Mouse (Mus musculus): ENCODE results near the gene Frmd5. TPM values are rescaled to one million over a fixed set of nuclear protein-coding genes. Genes with fewer than 3 reads are reported as not detected.
"Not testable (repeated sequence)": the region's sequence is repeated elsewhere in the genome, so short reads cannot be mapped to it uniquely, and the experiment has no call there.

Frmd5 gene
- polyA plus RNA-seq, 1 experiment from 2014 or later: 26.6 TPM

GRCm38 (mm10) chr2:121549630-121550029 is 257.3 kb downstream of the Frmd5 start:
- Histone ChIP-seq H3K4me3 (ENCODE audit: low read depth, low read length) (no peak overlapping the region), H3K4me1 (replicated peaks; ENCODE audit: control insufficient read depth, insufficient read depth, low read length) (no peaks in the 10 kb centered on the region), H3K9ac (ENCODE audit: low read length) (no peak overlapping the region), H3K27me3 (ENCODE audit: control insufficient read depth, insufficient read depth, low read length) (no peaks in the 10 kb centered on the region), H3K27ac (ENCODE audit: low read depth, low read length) (no peak overlapping the region), H3K36me3 (ENCODE audit: control insufficient read depth, insufficient read depth, low read length) (peaks cover 3% of the 10 kb centered on the region; the same call in 1 of the 2 replicates), H3K4me2 (ENCODE audit: low read depth, low read length, severe bottlenecking) (no peak overlapping the region), H3K9me3 (ENCODE audit: control insufficient read depth, low read length) (no peaks in the 10 kb centered on the region)
- ATAC-seq (replicated peaks; ENCODE audit: low FRiP score) (no peak), DNase-seq (ENCODE audit: low spot score) (no peak)
- WGBS: 94% methylated on average over 6 of the region's 6 CpGs

- ATAC-seq (replicated peaks; ENCODE audit: low FRiP score) (no peak), DNase-seq (ENCODE audit: low spot score) (no peak)
- H3K9me3 ChIP-seq (ENCODE audit: control insufficient read depth, low read length): no peaks in the 10 kb centered on the region
- WGBS: 93% methylated on average over 3 of the region's 3 CpGs
- no peaks in the 10 kb centered on the region for H3K4me1 ChIP-seq (replicated peaks; ENCODE audit: control insufficient read depth, insufficient read depth, low read length)
- no peak overlapping the region for H3K27ac ChIP-seq (ENCODE audit: low read depth, low read length)
- peaks cover 8% of the 10 kb centered on the region; the same call in 1 of the 2 replicates for H3K36me3 ChIP-seq (ENCODE audit: control insufficient read depth, insufficient read depth, low read length)
- no peaks in the 10 kb centered on the region for H3K27me3 ChIP-seq (ENCODE audit: control insufficient read depth, insufficient read depth, low read length)
- no peak overlapping the region for H3K4me2 ChIP-seq (ENCODE audit: low read depth, low read length, severe bottlenecking)
- H3K4me3 ChIP-seq (ENCODE audit: low read depth, low read length): no peak overlapping the region
- no peak overlapping the region for H3K9ac ChIP-seq (ENCODE audit: low read length)
Measured at GRCm38 (mm10) chr2:121544829-121545228, 262.1 kb downstream of the Frmd5 start.

DNA sequence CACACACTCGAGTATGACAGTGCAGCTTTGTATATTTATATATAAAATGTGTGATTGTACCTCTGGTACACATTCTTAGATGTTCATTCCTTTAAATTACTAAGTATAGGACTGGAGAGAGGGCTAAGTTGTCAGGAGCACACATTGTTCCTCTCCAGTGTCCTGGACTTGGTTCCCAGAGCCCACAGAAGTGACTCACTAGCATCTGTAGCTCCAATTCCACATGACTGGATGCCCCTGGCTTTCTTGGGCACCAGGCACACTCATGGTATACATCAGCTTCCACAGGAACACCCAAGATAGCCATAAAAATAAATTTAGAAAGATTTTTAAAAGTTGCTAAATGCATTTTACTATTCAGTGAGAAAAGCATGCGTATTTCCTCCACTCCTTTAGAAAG is 281.8 kb downstream of the Frmd5 start:
- no peaks in the 10 kb centered on the region for H3K9me3 ChIP-seq (ENCODE audit: control insufficient read depth, low read length)
- H3K36me3 ChIP-seq (ENCODE audit: control insufficient read depth, insufficient read depth, low read length): peaks cover 4% of the 10 kb centered on the region; the same call in 1 of the 2 replicates
- H3K4me1 ChIP-seq (replicated peaks; ENCODE audit: control insufficient read depth, insufficient read depth, low read length): no peaks in the 10 kb centered on the region
- H3K4me2 ChIP-seq (ENCODE audit: low read depth, low read length, severe bottlenecking): no peak overlapping the region
- H3K4me3 ChIP-seq (ENCODE audit: low read depth, low read length): no peak overlapping the region
- H3K9ac ChIP-seq (ENCODE audit: low read length): no peak overlapping the region
- H3K27ac ChIP-seq (ENCODE audit: low read depth, low read length): no peak overlapping the region
- DNase-seq (ENCODE audit: low spot score): no peak
- H3K27me3 ChIP-seq (ENCODE audit: control insufficient read depth, insufficient read depth, low read length): no peaks in the 10 kb centered on the region
- WGBS: 89% methylated on average over 2 of the region's 2 CpGs
- ATAC-seq (replicated peaks; ENCODE audit: low FRiP score): no peak

DNA sequence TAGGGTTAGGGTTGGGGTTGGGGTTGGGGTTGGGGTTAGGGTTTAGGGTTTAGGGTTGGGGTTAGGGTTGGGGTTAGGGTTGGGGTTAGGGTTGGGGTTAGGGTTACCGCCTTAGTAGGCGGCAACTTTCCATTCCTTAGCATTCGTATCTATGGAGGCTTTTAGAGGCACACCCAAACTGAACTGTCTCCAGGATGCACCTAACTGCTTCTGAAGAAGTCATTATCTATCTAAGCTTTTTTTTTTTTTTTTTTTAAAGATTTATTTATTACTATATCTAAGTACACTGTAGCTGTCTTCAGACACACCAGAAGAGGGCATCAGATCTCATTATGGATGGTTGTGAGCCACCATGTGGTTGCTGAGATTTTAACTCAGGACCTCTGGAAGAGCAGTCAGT is 284.1 kb downstream of the Frmd5 start:
- H3K4me3 ChIP-seq (ENCODE audit: low read depth, low read length); H3K4me1 ChIP-seq (replicated peaks; ENCODE audit: control insufficient read depth, insufficient read depth, low read length); H3K4me2 ChIP-seq (ENCODE audit: low read depth, low read length, severe bottlenecking); DNase-seq (ENCODE audit: low spot score); H3K27me3 ChIP-seq (ENCODE audit: control insufficient read depth, insufficient read depth, low read length); H3K36me3 ChIP-seq (ENCODE audit: control insufficient read depth, insufficient read depth, low read length); H3K27ac ChIP-seq (ENCODE audit: low read depth, low read length); ATAC-seq (replicated peaks; ENCODE audit: low FRiP score); H3K9me3 ChIP-seq (ENCODE audit: control insufficient read depth, low read length); H3K9ac ChIP-seq (ENCODE audit: low read length): not testable (repeated sequence)
- 95% methylated on average over 3 of the region's 3 CpGs for WGBS

DNA sequence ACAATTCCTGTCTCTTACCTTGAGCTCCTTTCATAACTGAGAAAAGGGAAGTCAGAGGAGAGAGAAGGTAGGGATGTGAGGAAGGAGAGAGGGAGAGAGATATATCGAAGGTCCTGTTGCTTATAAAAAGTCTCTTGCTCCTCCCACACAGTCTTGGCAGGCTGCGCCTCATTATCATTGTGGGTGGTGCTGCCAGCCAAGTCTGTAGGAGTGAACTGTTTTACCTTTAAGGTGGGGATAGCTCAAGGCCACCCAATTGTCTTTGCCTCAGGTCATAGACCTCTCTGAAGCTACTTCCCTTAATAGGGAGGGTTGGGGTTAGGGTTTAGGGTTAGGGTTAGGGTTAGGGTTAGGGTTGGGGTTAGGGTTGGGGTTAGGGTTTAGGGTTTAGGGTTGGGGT is 284.9 kb downstream of the Frmd5 start:
- Histone ChIP-seq H3K27ac (ENCODE audit: low read depth, low read length) (no peak overlapping the region), H3K9ac (ENCODE audit: low read length) (no peak overlapping the region), H3K9me3 (ENCODE audit: control insufficient read depth, low read length) (no peaks in the 10 kb centered on the region), H3K36me3 (ENCODE audit: control insufficient read depth, insufficient read depth, low read length) (peaks cover 6% of the 10 kb centered on the region; the same call in 1 of the 2 replicates), H3K4me3 (ENCODE audit: low read depth, low read length) (no peak overlapping the region), H3K27me3 (ENCODE audit: control insufficient read depth, insufficient read depth, low read length) (no peaks in the 10 kb centered on the region), H3K4me2 (ENCODE audit: low read depth, low read length, severe bottlenecking) (no peak overlapping the region), H3K4me1 (replicated peaks; ENCODE audit: control insufficient read depth, insufficient read depth, low read length) (no peaks in the 10 kb centered on the region)
- ATAC-seq (replicated peaks; ENCODE audit: low FRiP score) (no peak), DNase-seq (ENCODE audit: low spot score) (no peak)
- WGBS: 94% methylated on average over 2 of the region's 2 CpGs

DNA sequence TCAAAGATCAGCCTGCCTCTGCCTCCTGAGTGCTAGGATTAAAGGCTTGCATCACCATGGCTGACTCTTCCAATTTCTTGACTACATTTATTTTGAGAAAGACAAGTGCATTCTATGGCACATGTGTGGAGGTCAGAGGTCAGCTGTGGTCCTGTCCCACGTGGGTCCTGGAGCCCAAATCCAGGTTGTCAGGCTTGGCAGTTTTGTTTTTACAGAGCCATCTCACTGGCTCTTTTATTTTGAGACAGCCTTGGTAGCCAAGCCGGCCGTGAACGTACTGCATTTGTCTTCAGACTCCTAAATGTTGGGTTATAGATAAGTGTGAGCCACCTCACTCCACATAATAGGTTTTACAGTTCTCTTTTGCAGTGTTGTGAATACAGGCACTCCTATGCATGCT is 288.2 kb downstream of the Frmd5 start:
- DNase-seq (ENCODE audit: low spot score); ATAC-seq (replicated peaks; ENCODE audit: low FRiP score): not testable (repeated sequence)

GRCm38 (mm10) chr2:121518106-121518505 is 288.8 kb downstream of the Frmd5 start:
- no peak for DNase-seq (ENCODE audit: low spot score)
- H3K4me2 ChIP-seq (ENCODE audit: low read depth, low read length, severe bottlenecking): no peak overlapping the region
- peaks cover 2% of the 10 kb centered on the region; the same call in 1 of the 2 replicates for H3K36me3 ChIP-seq (ENCODE audit: control insufficient read depth, insufficient read depth, low read length)

More for the DNA sequence above, 288.2 kb downstream of the Frmd5 start:
- not testable (repeated sequence) for H3K9me3 ChIP-seq (ENCODE audit: control insufficient read depth, low read length); H3K36me3 ChIP-seq (ENCODE audit: control insufficient read depth, insufficient read depth, low read length); H3K27ac ChIP-seq (ENCODE audit: low read depth, low read length); H3K27me3 ChIP-seq (ENCODE audit: control insufficient read depth, insufficient read depth, low read length); H3K4me1 ChIP-seq (replicated peaks; ENCODE audit: control insufficient read depth, insufficient read depth, low read length); H3K9ac ChIP-seq (ENCODE audit: low read length); H3K4me3 ChIP-seq (ENCODE audit: low read depth, low read length); H3K4me2 ChIP-seq (ENCODE audit: low read depth, low read length, severe bottlenecking)
- WGBS: 93% methylated on average over 4 of the region's 4 CpGs

DNA sequence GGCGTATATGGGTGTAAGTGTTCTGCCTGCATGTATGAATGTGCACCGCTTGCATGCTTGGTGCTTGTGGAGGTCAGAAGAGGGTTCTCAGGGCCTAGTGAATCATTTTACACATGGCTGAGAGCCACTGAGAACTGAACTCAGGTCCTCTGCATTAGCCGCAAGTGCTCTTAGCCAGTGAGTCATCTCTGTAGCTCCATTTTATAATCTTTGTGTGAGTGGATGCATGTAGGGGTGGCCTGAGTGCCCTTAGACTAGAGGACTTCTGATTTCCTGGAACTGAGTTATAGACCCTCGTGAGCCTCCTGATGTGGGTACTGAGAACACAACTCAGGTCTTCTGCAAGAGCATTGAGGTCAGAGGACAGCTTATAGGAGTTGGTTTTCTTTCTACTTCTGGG is 292.7 kb downstream of the Frmd5 start:
- H3K4me3 ChIP-seq (ENCODE audit: low read depth, low read length): no peak overlapping the region
- no peak overlapping the region for H3K27ac ChIP-seq (ENCODE audit: low read depth, low read length)
- no peaks in the 10 kb centered on the region for H3K27me3 ChIP-seq (ENCODE audit: control insufficient read depth, insufficient read depth, low read length)
- H3K36me3 ChIP-seq (ENCODE audit: control insufficient read depth, insufficient read depth, low read length): no peaks in the 10 kb centered on the region; the same call in 1 of the 2 replicates
- WGBS: 98% methylated on average over 4 of the region's 4 CpGs
- no peaks in the 10 kb centered on the region for H3K9me3 ChIP-seq (ENCODE audit: control insufficient read depth, low read length)
- no peak overlapping the region for H3K4me2 ChIP-seq (ENCODE audit: low read depth, low read length, severe bottlenecking)
- no peak overlapping the region for H3K9ac ChIP-seq (ENCODE audit: low read length)
- no peaks in the 10 kb centered on the region for H3K4me1 ChIP-seq (replicated peaks; ENCODE audit: control insufficient read depth, insufficient read depth, low read length)
- ATAC-seq (replicated peaks; ENCODE audit: low FRiP score): no peak
- no peak for DNase-seq (ENCODE audit: low spot score)

More at GRCm38 (mm10) chr2:121518106-121518505, 288.8 kb downstream of the Frmd5 start:
- H3K9me3 ChIP-seq (ENCODE audit: control insufficient read depth, low read length): no peaks in the 10 kb centered on the region
- no peak overlapping the region for H3K4me3 ChIP-seq (ENCODE audit: low read depth, low read length)
- H3K27me3 ChIP-seq (ENCODE audit: control insufficient read depth, insufficient read depth, low read length): no peaks in the 10 kb centered on the region
- WGBS: 92% methylated on average over 5 of the region's 5 CpGs
- H3K27ac ChIP-seq (ENCODE audit: low read depth, low read length): no peak overlapping the region
- ATAC-seq (replicated peaks; ENCODE audit: low FRiP score): no peak
- no peaks in the 10 kb centered on the region for H3K4me1 ChIP-seq (replicated peaks; ENCODE audit: control insufficient read depth, insufficient read depth, low read length)
- H3K9ac ChIP-seq (ENCODE audit: low read length): no peak overlapping the region

- H3K9ac ChIP-seq (ENCODE audit: low read length); H3K36me3 ChIP-seq (ENCODE audit: control insufficient read depth, insufficient read depth, low read length); H3K4me1 ChIP-seq (replicated peaks; ENCODE audit: control insufficient read depth, insufficient read depth, low read length); H3K4me3 ChIP-seq (ENCODE audit: low read depth, low read length); H3K27me3 ChIP-seq (ENCODE audit: control insufficient read depth, insufficient read depth, low read length); H3K9me3 ChIP-seq (ENCODE audit: control insufficient read depth, low read length); H3K27ac ChIP-seq (ENCODE audit: low read depth, low read length); ATAC-seq (replicated peaks; ENCODE audit: low FRiP score); H3K4me2 ChIP-seq (ENCODE audit: low read depth, low read length, severe bottlenecking); DNase-seq (ENCODE audit: low spot score): not testable (repeated sequence)
- WGBS: 96% methylated on average over 4 of the region's 5 CpGs
Measured at GRCm38 (mm10) chr2:121512991-121513765, 293.7 kb downstream of the Frmd5 start.
